Mouse (Mus musculus) megakaryocyte progenitor cell, adult 5-6 weeks (primary cell): ENCODE measurements around the gene Wwox. TPM values are rescaled to one million over a fixed set of nuclear protein-coding genes. Genes with fewer than 3 reads are reported as not detected.

Source experiments
- ATAC-seq: replicated peaks from 2 replicates; pipeline ENCODE4 v1.8.0; 2016; ENCODE audit warnings: mild to moderate bottlenecking, moderate TSS enrichment, inconsistent platforms; ENCODE audit not compliant: poor library complexity
- total RNA-seq, 2 experiments: library from RNA; stranded (forward) in 1 of 2; stranded (reverse) in 1 of 2; fragments of 157-497, 149-512 nt in 1 of 2; fragments of 200-1000 nt in 1 of 2; gene quantifications; 2 replicates each; pipeline versions ENCODE4 v1.2.3 to v1.2.4; 2015 to 2017

Gene Wwox
- total RNA-seq, 2 experiments from 2014 or later = 11.2 to 11.3 TPM

DNA sequence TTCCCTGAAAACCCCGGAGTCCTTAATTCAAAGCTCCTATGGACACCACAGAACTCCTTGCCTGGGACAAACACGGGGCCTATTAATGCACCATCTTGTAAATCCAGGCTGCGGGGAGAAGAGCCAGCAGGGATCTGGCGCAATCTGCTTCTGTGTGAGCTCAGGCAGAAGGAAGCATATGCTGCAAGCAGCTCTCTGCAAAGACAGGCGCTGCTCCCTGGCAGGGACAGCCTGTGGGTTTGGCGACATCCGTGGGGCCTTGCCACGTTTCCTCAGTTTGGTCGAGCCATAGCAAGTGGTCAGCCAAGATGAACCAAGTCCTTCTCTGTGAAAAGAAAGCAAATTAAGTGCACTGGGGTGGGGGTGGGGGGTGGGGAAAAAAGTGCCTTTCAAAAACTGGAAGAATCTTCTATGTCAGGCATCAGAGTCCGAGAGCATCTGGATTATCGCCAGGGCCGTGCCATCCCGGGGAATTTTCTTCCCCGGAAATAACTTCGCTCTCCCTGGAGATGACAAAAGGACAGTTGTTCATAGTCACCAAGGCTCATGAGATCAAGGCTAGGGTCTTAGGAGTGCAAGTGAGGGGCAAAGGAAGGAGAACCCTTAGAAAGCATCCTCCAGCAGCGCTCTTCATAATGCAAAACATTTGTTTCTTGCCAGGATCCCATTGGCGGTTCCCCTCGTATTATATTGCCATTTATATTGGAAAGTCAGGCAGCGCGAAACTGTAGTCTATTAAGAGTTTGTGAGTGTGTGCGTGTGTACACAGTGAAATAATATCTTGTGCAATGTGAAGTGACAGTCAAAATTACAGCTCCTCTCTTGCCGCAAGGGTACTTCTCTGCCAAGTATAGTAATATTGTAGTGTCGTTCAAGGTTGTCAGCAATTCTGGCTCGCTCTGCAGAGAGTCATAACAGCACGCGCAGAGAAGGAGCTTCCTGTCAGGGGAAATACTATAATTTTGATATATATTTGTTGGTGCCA lies 152.1 kb downstream of the Wwox start:
- ATAC-seq = peak; percentile 83

DNA sequence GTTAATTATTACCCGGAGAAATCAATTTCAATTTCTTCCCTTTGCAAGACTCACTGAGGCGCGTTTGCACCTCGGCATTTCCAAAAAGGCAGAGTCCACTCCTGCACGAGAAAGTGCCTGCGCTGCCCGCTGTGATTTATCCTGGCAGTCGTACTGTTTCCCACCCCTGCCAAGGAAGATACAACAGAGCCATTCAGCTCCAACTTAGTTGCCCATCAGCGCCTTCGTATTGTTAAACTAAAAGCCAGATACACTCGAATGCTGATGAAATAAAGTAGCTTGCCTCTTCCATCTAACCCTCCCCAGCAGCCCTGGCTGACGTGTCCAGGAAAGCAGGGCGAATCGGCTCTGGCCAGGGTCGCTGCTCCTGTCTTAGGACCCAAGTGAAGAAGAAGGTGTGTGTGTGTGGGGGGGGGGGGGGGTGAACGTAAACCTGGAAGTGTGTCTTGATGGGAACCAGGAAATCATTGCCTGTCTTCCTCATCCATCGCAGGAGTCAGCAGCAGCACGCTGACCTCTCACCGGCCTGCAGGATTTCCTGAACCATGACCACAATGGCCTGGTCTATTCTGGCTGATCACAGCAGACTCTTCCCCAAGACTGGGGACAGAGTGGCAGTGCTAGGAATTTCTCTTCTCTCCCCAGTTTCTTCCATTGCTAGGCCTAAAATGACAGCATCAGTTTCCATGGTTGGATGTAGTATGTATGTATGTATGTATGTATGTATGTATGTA lies 154.1 kb downstream of the Wwox start:
- ATAC-seq = no peak

DNA sequence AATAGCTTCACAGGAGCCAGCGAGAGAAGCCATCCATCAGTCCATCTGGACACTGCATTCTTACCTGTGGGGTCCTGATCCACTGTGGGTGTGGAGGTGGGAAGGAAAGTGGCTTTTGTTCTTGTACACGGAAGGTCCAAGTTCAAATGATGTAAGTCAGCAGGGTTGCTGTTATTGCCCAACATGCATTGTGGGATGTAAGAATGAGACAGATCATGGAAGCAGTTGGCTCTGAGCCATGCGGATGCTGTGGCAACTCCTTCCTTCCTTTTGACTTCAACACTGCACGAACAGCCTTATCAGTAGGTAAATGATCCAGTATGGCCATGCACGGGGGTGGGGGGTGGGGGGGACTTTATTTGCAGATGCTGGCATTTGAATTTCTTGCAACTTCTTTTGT lies 155.4 kb downstream of the Wwox start:
- peak; percentile 78 for ATAC-seq

DNA sequence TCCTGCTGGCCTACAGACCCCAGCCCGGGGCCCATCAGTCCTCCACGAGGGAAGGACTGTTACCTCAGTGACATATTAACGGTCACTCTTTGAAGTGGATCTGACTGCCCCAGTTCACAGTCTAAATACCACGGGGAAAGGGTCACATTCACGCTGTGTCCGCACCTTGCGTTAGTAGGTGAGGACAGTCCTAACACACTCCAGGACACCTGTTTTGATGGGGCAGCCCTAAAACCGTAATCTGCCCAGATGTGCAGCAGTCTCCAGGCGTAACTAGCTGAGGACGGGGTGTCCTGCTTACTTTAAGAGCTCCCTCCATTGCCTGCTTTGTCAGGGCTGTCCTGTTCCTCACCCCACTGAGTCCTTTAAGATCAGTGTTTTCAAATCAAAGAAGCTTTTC lies 160.1 kb downstream of the Wwox start:
- no peak for ATAC-seq

DNA sequence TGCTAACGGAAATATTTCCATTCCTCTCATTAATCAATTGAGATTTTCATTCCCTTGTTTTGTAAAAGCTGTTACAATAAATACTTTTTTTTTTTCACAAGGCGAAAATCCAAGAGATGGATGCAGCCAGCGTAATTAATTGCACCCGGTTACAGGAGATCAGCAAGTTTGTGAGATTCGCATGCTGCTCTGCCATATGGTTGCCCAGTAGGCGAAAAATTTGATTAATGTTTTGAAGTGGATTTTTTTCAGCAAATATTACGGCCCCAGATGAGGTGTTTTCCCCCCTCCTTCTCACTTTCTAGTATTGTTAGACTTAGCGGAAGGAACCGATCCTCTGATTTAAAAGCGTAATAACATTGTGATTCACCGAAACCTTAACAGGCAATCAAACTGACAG lies 160.7 kb downstream of the Wwox start:
- ATAC-seq = no peak

DNA sequence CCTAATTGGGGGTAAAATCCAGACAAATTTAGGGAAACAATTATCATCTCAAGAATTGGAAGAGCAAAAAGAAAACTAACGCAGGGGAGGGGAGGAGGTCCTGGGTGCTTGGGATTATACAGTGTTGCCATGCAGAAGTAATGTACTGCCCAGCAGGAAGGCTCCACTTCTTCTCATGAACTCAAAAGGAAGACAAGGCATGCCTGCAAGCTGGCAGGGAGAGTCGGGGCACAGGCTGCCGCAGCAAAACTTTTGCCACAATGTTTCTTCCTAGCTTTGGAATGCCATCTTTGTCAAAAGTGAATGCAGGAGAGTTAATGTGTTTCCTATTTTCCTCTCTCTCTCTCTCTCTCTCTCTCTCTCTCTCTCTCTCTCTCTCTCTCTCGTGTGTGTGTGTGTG lies 163.6 kb downstream of the Wwox start:
- ATAC-seq = no peak

DNA sequence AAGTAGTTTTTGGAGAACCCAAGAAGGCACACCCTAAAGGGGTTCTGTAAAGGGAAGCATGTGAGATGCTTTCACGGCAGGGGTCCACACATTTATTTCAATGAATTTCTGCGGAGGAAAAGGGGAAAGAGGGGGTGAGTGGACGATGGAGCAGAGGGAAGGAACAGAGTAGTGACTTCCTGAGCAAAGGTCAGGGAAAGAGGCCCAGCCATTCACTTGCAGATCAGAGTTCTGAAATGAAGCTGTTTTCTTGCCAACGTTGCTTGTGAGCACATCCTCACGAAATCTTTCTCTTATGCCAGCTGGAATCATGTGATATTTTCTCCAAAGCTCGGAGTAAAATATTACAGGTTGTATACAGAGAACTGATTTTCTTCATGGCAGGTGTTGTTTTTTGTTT lies 164.1 kb downstream of the Wwox start:
- no peak for ATAC-seq

DNA sequence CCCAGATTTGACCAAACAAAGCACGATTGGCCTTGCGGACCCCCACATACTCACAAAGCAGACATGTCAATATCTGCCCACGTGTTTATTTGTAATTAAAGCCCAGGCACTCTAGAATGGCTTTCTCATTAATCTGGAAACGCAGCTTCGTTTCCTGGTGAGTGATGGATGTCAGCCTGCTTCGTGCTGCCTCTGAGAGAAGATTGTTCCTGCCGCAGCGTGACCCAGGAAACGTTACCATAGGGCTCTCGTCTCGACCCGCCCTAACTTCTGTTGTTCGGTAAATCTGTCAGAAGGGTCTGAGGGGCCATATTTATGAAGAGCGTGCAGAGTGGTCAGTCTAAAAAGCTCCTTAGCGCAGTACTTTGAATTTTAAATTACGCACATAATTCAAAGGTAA lies 164.9 kb downstream of the Wwox start:
- ATAC-seq = no peak

DNA sequence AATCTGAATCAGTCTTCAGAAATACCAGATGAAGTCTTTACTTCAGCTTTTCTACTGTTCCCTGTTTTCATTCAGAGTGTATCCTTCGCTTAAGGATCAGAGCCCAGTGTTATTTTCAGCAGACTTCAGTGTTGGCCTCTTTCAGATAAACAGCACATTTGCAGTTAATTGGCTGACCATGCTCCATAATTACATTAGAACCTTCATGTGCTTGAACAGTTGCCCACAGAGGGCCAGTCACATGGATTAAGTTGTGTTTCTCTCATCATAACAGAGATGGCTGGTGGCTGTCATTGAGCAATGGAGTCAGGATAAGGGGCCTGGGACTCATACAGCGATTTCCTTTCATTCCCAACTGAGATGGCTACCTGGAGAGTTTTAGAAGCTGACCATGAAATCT lies 166.2 kb downstream of the Wwox start:
- ATAC-seq = no peak

DNA sequence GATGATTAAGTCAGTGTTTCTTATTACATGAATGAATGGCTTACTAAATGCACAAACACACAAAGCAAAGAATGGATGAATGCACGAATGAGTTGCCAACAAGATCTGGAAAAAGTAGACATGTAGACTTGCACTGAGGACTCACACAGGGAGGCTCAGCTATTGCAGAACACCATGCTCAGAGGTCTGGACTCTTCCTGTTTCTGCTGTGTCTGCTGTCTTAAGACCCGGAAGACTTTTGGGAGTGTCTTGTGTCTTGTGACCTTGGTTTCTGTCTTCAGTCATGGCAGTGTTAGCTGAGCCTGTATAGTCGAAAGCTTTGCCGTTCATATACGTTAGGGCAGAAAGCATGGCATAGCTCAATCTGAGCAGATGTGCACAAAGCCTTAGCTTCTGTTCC lies 169.9 kb downstream of the Wwox start:
- ATAC-seq = peak; percentile 85

DNA sequence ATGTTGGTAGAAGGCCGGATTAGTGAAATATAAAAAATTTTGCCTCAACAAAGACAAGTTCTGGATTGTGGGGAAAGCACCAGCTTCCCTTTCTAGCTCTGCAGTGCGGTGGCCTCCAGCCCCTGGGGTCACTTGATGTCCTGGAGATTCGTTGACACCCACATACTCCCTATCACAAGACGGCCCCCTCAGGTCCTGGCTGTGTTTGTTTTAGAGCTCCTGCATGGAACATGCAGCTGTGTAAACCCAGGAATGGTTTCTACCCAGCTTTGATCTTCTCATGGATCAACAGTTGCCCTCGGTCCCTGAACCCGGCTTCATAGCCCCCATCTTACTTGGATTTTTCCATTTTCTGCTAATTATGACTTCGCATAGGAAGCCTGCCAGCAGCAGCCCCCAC lies 171.6 kb downstream of the Wwox start:
- ATAC-seq = no peak

DNA sequence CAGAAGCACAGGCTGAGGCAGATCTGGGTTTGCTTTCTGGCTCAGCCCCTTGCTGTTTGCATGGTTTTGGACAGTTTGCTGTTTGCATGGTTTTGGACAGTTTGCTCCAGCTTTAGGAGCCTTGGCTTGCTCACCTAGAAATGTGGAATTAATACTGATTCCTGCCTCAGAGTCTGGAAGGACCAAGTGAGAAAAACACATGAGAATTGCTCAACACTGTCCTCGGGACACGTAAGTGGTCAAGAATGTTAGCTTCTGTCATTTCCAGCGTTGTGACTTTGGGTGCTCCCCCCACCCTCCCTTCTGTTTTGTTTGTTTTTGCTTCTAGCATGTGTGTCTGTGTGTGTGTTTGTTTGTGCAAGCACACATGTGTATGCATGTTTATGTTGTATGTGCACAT lies 172.6 kb downstream of the Wwox start:
- no peak for ATAC-seq

DNA sequence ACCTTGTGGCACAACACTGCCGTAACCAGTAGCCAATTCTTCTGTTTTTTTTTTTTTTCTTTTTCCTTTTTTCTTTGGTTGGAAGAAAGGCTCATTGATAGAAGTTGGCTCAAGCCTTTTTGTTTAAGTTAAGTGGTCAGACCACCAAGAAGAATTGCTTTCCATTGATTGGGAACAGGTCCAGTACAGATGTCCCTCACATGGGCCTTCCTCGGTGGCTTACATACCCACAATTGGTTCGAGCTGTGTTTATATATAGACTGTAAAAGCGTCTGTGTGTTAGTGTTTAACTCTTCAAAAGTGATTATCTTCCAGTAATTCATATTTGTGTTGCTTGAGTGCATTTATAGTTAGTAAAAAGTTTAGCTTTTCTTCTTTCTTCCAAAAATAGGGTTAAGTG lies 176.0 kb downstream of the Wwox start:
- no peak for ATAC-seq

DNA sequence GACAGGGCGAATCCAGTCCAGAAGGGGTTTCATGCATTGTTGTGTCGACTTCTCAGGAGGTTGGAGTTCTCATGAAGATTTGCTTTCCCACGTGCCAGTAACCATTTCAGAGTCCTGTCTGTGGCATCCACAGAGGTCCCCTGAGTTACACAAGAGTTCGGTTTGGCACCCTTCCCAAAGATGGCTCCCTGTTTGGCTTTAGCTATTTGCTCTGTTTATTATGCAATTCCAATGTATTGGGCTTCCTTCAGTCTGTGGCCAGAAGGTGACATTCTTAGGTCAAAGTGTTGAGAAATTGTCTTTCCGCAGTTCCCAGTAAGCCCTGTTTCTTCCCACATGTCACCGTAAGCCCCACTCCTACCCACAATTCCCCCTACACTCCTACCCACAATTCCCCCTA lies 176.5 kb downstream of the Wwox start:
- ATAC-seq = peak; percentile 91

DNA sequence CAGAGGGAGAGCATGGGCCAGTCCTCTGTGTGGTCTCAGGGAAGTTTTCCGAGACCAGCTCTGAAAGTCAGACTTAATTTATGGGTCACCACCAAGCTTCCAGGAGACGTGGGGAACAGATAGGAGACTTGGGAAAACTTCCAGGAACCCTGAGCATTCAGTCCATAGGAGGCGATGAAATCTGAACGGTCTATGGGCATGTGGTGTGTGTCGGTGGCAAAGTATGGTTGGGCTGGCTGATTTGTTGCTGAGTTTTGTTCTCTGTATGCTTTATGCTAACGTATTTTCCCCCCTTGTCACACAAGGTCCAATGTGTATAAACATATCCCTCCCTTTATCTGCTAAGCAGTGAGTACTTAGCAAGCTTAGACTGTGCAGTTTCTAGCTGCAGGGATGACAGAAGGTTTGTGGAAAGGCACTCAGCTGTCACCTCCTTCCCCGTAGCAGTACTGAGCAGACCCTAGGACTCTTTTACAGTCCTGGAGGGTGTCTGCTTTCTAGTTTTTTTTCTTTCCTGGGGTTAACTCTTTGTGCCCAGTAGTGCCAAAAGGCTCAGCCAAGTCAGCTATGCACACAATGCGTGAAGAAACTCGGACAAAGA lies 179.6 kb downstream of the Wwox start:
- ATAC-seq = no peak

DNA sequence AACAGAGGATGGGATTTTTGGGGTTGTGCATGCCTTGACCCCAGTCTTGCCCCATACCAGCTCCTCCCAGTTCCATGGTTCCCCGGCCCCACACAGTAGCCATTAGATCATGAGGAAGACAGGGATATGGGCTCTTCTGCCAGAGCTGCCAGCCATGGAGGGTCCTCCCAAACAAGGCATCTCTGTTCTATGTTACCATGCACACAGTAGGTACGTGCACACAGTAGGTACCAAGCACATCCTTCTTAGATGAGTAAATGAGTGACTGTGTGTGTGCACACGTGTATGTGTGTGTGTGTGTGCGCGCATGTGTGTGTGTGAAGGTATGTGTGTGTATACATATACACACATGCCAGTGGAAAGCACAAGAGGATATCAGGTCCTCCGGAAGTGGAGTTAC lies 185.9 kb downstream of the Wwox start:
- ATAC-seq = no peak

DNA sequence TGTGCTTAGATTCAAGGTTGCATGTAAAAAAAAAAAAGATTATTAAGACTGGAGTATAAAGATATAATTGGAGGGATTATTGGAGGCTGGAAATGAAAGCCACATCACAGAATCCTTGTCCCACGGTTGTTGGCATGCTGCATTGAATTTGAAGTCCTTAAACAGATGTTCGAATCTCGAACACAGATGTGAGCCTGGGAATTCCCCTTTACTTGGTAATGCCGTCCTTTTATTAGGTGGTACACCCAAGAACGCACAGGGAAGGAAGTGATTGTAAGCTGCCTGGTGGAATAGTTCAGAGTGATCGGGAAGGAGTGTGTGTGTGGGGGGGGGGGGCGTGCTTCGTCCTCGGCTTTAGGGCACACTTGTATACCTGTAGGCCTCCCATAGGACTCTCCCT lies 187.4 kb downstream of the Wwox start:
- ATAC-seq = no peak

DNA sequence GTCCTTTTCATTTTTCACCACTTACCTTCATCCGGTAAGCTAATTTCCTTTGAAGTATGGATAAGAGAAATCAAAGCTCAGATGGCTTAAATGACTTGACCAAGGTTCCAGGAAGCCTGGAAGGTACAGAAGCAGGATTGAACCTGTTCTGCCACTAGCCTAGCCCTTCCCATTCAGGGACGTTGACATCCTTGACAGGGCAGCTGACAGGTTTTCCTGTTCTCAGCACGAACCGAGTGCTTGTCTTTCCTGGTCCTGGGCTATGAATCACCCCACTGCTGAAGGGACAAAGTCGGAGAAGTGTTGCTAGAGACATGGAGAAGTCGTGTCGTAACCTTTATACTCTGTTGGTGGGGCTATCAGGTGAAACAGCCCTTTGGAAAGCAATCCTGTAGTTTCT lies 190.3 kb downstream of the Wwox start:
- ATAC-seq = no peak

DNA sequence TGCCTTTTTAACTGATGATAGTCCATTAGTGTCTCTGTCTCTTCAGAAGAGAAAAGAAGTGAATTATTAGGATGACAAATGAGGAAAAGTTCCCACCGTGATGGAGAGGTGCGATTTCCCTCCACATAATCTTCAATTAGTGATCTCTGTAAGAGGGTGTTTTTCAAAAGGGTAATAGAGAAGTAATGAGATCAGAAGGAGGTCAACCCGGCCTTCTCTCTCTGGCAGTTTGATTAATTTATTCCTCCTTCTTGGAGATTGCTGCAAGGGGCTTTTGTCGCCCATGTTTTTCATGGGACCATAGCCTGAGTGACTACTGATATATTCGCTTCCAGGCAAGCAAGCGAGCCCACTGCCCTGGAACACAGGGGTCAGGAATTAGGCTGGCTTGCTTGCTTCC lies 191.6 kb downstream of the Wwox start:
- no peak for ATAC-seq

DNA sequence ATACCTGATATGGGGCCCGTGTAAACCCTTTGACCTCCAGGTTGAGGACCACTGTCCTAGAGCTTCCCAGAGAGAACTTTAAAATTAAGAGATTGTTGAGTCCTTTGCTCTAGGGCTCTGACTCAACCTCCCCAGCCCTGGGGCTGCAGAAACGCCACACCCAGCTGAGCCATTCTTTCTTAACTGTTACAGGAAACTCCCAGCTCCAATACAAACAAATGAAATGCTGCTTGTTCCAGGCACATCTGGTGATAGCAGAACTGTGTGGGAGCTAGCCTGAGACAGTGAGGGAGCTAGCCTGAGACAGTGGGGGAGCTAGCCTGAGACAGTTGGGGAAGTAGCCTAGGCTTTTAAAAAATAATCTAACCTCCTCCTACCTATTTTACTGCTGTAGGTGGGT lies 194.7 kb downstream of the Wwox start:
- ATAC-seq = no peak

DNA sequence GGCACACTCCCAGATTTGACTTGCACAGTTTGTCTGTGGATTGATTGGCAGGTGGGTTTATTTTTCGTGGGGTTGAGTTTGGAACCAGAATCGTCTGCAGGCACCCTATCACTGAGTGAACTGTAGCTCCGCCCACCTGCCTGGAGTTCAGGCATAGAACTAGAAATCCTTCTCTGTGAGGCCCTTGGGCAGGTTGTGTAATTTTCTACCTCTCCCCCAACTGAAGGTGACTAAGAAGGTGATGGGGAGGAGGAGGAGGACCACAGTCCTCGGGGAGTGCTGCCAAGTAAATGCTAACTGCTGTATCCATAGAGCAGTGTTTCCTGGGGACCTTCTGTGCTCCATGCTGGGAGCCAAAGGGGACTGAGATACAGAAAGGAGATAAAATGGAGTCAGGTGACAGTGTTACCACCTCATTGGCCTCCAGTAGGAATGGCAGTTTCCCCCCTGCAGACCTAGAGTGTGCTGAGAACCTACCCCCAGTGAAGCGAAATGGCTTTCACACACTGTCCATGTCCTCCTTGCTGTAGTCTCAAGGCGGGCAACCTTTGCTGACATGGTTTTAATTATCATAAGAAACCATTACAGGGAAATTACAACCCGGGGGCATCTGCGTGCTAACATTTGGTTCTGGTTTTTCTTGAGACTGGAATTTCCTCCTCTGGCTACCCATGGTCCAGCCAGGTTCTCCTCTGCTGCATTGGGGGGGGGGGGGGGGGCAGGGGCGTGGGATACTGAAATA lies 195.4 kb downstream of the Wwox start:
- ATAC-seq = no peak
